Mouse (Mus musculus) intestine, embryonic 14.5 days (tissue): ENCODE measurements around the gene Vmn1r1. TPM values are rescaled to one million over a fixed set of nuclear protein-coding genes. Genes with fewer than 3 reads are reported as not detected.
"Not testable (repeated sequence)": the region's sequence is repeated elsewhere in the genome, so short reads cannot be mapped to it uniquely, and the experiment has no call there.

ENCODE experiments used
- ATAC-seq: fragments of 200-750 bp; cut with Nextera tagmentation; replicated peaks from 2 replicates; pipeline ENCODE4 v1.8.0; 2017; ENCODE audit warnings: low read depth, moderate number of reproducible peaks, moderate TSS enrichment, moderate library complexity; ENCODE audit not compliant: low FRiP score, low TSS enrichment
- DNase-seq: peaks from one replicate; pipeline ENCODE4 v3.0.0-alpha.2; 2018; ENCODE audit warnings: low spot score
- H3K27ac ChIP-seq: fragments of 300-500 bp; sonication (generic); 2 replicates; pipeline ENCODE4 v1.5.1; 2014; ENCODE audit warnings: low read depth, mild to moderate bottlenecking, control low read depth
- H3K27me3 ChIP-seq: fragments of 300-500 bp; sonication (generic); replicated peaks from 2 replicates; pipeline ENCODE4 v1.6.1; 2014; ENCODE audit warnings: low read length, control low read depth; ENCODE audit not compliant: control insufficient read depth, insufficient read depth
- H3K36me3 ChIP-seq: fragments of 300-500 bp; sonication (generic); 2 replicates; pipeline ENCODE4 v1.6.1; 2014; ENCODE audit warnings: low read length, control low read depth; ENCODE audit not compliant: control insufficient read depth, insufficient read depth
- H3K4me1 ChIP-seq: fragments of 300-500 bp; sonication (generic); replicated peaks from 2 replicates; pipeline ENCODE4 v1.6.1; 2014; ENCODE audit warnings: low read length, control low read depth, mixed read lengths; ENCODE audit not compliant: control insufficient read depth, insufficient read depth
- H3K4me2 ChIP-seq: fragments of 300-500 bp; sonication (generic); 2 replicates; pipeline ENCODE4 v1.6.1; 2014; ENCODE audit warnings: low read length
- H3K4me3 ChIP-seq: fragments of 300-500 bp; sonication (generic); 2 replicates; pipeline ENCODE4 v1.5.1; 2014; ENCODE audit warnings: low read depth, low read length, control low read depth, mixed read lengths
- H3K9ac ChIP-seq: fragments of 300-500 bp; sonication (generic); 2 replicates; pipeline ENCODE4 v1.6.1; 2014; ENCODE audit warnings: mild to moderate bottlenecking, low read length
- H3K9me3 ChIP-seq: fragments of 300-500 bp; sonication (generic); 2 replicates; pipeline ENCODE4 v1.6.1; 2016; ENCODE audit warnings: low read length, control low read depth; ENCODE audit not compliant: control insufficient read depth
- WGBS: fragments of 180-500 bp; shearing (Covaris S2); extraction: QIAGEN DNeasy Blood & Tissue Kit; methylation state at CpG from one replicate; pipeline ENCODE4 v1.1.7; 2014; 5-methylcytosine and 5-hydroxymethylcytosine counted together
- polyA plus RNA-seq: library from polyadenylated mRNA; unstranded; fragments of >200 nt; fragmentation: Nextera tagmentation; extraction: Ambion mirVana; gene quantifications from 2 replicates; pipeline ENCODE4 v1.2.1, GENCODE M21; 2014

The Vmn1r1 gene
- not detected in 2 replicates for polyA plus RNA-seq

DNA sequence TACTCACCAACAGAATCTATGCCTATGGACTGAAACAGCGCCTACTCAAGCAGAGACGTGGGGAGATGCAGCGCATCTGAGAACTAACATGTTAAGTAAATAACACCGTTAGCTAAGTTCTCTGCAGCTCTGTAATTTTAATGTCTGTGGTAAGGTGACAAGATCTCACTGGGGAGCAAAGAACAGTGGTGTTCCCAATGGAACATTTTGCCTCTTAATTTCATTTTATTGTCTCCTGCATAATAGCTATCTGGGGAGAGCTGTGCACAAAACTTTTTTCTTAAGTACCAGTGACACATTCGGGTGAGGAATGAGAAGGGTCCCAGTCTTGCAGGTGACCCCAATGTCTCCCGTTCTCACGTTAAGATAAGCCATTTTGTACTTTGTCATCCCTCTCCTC lies at the start of gene Vmn1r1:
Gene Vmn1r1 (minus strand): TSS at position 101 of the 400 bp plus-strand sequence.
- DNase-seq (no peak), ATAC-seq (no peak)
- H3K27me3 ChIP-seq: no peaks in the 10 kb centered on the region
- H3K36me3 ChIP-seq: no peaks in the 10 kb centered on the region
- 78% methylated on average over 7 of the region's 7 CpGs for WGBS
- no peaks in the 10 kb centered on the region for H3K4me1 ChIP-seq
- no peaks in the 10 kb centered on the region for H3K9me3 ChIP-seq
- H3K27ac ChIP-seq: no peak within 1 kb of the TSS
- no peak within 1 kb of the TSS for H3K4me3 ChIP-seq
- H3K9ac ChIP-seq: no peak within 1 kb of the TSS
- no peak within 1 kb of the TSS for H3K4me2 ChIP-seq

- Histone ChIP-seq H3K4me3 (no peak overlapping the region), H3K9me3 (no peaks in the 10 kb centered on the region), H3K4me2 (no peak overlapping the region), H3K27me3 (no peaks in the 10 kb centered on the region), H3K9ac (no peak overlapping the region), H3K27ac (no peak overlapping the region), H3K4me1 (no peaks in the 10 kb centered on the region), H3K36me3 (no peaks in the 10 kb centered on the region)
- WGBS: 93% methylated on average over 2 of the region's 2 CpGs
- ATAC-seq (no peak), DNase-seq (no peak)
Observed at GRCm38 (mm10) chr1:182210322-182210721, 46.0 kb upstream of the Vmn1r1 start.

GRCm38 (mm10) chr1:182192581-182192980 lies 28.3 kb upstream of the Vmn1r1 start:
- Histone ChIP-seq H3K36me3 (no peaks in the 10 kb centered on the region), H3K4me1 (no peaks in the 10 kb centered on the region), H3K27ac (no peak overlapping the region), H3K9ac (no peak overlapping the region), H3K4me2 (no peak overlapping the region), H3K4me3 (no peak overlapping the region), H3K27me3 (no peaks in the 10 kb centered on the region), H3K9me3 (no peaks in the 10 kb centered on the region)
- ATAC-seq (no peak), DNase-seq (no peak)
- WGBS: 71% methylated on average over 1 of the region's 1 CpGs

- DNase-seq (no peak), ATAC-seq (no peak)
- no peak overlapping the region for H3K27ac ChIP-seq
- H3K36me3 ChIP-seq: no peaks in the 10 kb centered on the region
- H3K4me3 ChIP-seq: no peak overlapping the region
- no peaks in the 10 kb centered on the region for H3K4me1 ChIP-seq
- no peak overlapping the region for H3K4me2 ChIP-seq
- H3K9me3 ChIP-seq: no peaks in the 10 kb centered on the region
- H3K9ac ChIP-seq: no peak overlapping the region
- WGBS: 51% methylated on average over 10 of the region's 10 CpGs
- no peaks in the 10 kb centered on the region for H3K27me3 ChIP-seq
Observed at GRCm38 (mm10) chr1:182191816-182192545, 27.7 kb upstream of the Vmn1r1 start.

- H3K4me2 ChIP-seq: no peak overlapping the region
- 79% methylated on average over 4 of the region's 5 CpGs for WGBS
- H3K27ac ChIP-seq: no peak overlapping the region
- no peak overlapping the region for H3K9ac ChIP-seq
- H3K4me3 ChIP-seq: no peak overlapping the region
- H3K36me3 ChIP-seq: no peaks in the 10 kb centered on the region
- H3K27me3 ChIP-seq: no peaks in the 10 kb centered on the region
- ATAC-seq: no peak
- H3K4me1 ChIP-seq: no peaks in the 10 kb centered on the region
- H3K9me3 ChIP-seq: no peaks in the 10 kb centered on the region
- DNase-seq: no peak
Observed at GRCm38 (mm10) chr1:182191181-182191580, 26.9 kb upstream of the Vmn1r1 start.

- Histone ChIP-seq H3K4me2 (no peak overlapping the region), H3K4me3 (no peak overlapping the region), H3K9me3 (no peaks in the 10 kb centered on the region), H3K9ac (no peak overlapping the region), H3K4me1 (no peaks in the 10 kb centered on the region), H3K36me3 (no peaks in the 10 kb centered on the region), H3K27me3 (no peaks in the 10 kb centered on the region), H3K27ac (no peak overlapping the region)
- ATAC-seq: no peak
- no peak for DNase-seq
- WGBS: 68% methylated on average over 3 of the region's 3 CpGs
Observed at GRCm38 (mm10) chr1:182189669-182190440, 25.6 kb upstream of the Vmn1r1 start.

DNA sequence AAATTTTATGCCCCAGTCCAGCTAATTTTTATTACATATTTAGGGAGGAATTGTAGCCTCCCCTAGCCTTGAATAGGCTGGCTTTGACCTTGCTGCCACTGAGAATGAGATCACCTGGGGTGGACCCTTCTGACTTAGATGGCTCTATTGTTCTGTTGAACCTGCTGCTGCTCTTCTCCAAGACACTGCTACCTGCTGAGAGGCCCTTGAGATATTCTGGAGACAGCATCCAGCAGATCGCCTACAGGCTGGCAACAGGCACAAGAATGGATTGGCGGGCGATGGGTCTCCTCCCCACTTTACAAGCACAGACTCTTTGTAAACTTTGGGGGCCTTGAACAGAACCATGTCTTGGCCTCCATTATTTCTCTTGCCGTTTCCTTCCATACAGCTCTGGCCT lies 18.2 kb upstream of the Vmn1r1 start:
- ATAC-seq, H3K9me3 ChIP-seq: not testable (repeated sequence)

GRCm38 (mm10) chr1:182181456-182182305 lies 17.4 kb upstream of the Vmn1r1 start:
- 78% methylated on average over 5 of the region's 5 CpGs for WGBS
- H3K9ac ChIP-seq: no peak overlapping the region
- no peak overlapping the region for H3K4me3 ChIP-seq
- no peaks in the 10 kb centered on the region for H3K36me3 ChIP-seq
- H3K4me1 ChIP-seq: no peaks in the 10 kb centered on the region
- H3K27ac ChIP-seq: no peak overlapping the region
- no peaks in the 10 kb centered on the region for H3K9me3 ChIP-seq
- no peak for ATAC-seq
- no peak overlapping the region for H3K4me2 ChIP-seq
- DNase-seq: no peak
- no peaks in the 10 kb centered on the region for H3K27me3 ChIP-seq

More for the DNA sequence above, 18.2 kb upstream of the Vmn1r1 start:
- H3K36me3 ChIP-seq, H3K4me2 ChIP-seq, H3K9ac ChIP-seq, H3K4me3 ChIP-seq, H3K4me1 ChIP-seq, H3K27ac ChIP-seq, H3K27me3 ChIP-seq, DNase-seq: not testable (repeated sequence)
- 84% methylated on average over 4 of the region's 4 CpGs for WGBS
